Mouse (Mus musculus) right cerebral cortex, postnatal 10 days (tissue): ENCODE measurements at regions not wholly inside any gene's neighbourhood (a gene's known extent, or its start where the extent isn't known, plus 50 kb on each side); places are given as distances from the start of the nearest gene placed in this dataset.

Experiments
- DNase-seq, 2 experiments: peaks; one replicate each; pipeline ENCODE4 v3.0.0; 2021; ENCODE audit warnings: low spot score in 2 of 2

DNA sequence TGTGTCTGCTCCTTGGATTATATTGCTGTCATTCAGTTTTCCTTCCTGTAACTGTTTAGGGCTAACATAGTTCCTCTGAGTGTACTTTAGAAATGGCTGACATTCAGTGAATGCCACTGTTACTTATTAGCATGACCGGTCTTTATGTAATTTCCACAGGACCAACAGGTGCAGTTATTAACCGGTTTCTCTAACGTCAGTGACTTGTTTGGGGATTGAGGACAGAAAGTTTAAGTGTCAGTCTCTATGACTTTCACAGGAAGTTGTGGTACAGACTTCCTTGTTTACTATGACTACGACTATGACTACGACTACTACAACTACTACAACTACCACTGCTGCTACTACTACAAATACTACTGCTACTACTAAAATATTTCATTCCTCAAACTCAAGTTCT, 170.4 kb upstream of the Ptger4 start:
- DNase-seq, result no peak

DNA sequence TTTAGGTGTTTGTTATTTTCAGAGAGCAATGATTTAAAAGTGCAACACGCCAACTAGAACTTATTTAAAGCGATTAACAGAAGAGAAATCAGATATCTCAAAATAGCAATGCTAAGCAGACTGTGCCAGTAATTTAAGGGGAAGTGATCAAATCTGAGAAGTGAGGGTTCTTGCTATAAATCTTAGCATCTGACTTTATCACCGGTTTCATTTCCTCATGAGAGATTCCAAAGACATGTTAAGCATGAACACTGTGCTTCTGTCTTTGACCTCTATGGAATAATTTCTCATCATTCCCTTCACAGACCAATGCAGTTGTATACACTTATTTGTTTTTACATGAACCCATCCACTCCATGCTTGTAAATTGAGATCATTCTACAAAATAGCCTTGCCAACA, 172.0 kb upstream of the Ptger4 start:
- no peak for DNase-seq

DNA sequence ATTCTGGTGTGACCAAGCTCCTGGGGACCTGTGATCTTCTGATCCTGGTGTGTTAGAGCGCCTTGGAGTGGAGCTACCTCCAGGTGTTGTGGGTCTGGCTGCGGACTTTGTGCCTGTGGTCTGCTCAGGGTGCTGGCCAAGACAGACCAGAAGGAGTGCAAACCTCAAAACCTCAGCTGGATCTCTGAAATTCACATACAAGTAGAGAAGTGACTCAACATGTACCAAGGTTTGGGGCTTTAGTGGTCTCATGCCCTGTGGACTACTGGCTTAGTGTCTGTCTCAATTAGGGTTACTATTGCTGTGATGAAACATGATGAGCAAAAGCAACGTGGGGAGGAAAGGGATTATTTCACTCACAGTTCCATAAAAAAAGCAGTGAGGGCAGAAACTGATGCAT, 182.7 kb upstream of the Ptger4 start:
- DNase-seq, result no peak

DNA sequence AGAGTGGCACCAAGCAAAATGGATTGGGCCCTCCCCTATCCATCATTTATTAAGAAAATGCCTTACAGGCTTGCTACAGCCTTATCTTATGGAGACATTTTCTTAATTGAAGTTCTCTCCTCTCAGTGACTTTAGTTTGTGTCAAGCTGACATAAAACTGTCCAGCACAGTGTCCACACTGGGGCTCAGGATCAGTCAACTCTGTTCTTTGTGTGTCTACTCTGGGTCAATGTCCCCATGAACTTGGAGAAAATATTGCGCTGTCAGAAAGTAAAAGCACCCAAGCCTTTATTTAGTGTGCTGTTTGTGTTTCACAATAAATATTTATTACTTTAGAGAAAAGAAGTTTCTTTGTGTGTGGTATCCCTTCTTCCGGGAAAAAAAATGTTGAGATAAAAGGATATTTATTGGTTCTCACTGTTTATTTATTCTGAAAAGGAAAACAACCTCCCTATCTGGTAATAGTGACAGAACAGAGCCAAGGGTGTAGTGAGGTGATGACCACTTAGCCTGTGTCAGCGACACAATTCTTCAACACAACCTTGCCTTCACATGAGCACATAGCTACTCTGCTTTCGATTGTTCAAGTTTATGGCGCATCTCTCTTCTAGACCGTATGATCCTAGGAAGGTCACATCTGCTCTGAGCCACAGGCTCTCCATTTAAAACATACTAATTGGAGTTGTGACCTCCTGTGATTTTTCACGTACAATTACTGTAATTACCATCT, 183.5 kb upstream of the Ptger4 start:
- no peak for DNase-seq

DNA sequence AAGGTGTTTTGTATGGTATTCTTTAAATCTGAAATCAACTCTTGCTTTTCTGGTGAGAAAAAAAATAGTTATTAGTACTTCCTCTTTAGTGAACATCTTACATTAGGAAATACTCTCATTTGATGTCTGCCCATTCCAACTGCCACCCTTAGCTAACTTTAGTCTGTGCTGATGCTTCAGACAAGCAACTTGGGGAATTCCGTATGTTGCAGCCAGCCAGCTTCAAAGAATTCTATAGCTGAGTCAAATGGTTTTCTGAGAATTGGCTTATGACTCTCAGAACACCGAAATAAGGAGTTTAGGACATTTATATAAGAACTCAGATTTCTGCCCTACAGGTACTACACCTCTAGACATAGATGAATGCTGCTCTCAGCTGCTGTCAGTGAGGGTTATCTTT, 188.0 kb upstream of the Ptger4 start:
- DNase-seq, result no peak

DNA sequence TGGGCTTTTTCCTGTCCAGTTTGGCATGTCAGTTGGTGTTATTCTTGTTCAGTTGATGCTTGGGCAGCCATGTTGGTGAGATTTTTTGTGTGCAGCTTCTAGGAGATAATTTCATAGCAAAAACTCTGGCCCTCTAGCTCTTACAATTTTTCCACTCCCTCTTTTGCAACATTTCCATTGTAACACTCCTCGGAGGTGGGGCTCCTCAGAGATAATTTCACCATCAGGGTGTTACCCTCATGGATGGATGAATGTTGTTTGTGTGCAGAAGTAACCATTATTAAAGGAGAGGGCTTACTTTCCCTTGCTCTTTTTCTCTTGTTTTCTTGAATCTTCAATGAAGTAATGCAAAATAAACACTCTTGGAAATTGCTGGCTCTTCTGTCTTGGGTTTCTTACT, 193.0 kb upstream of the Ptger4 start:
- no peak for DNase-seq

DNA sequence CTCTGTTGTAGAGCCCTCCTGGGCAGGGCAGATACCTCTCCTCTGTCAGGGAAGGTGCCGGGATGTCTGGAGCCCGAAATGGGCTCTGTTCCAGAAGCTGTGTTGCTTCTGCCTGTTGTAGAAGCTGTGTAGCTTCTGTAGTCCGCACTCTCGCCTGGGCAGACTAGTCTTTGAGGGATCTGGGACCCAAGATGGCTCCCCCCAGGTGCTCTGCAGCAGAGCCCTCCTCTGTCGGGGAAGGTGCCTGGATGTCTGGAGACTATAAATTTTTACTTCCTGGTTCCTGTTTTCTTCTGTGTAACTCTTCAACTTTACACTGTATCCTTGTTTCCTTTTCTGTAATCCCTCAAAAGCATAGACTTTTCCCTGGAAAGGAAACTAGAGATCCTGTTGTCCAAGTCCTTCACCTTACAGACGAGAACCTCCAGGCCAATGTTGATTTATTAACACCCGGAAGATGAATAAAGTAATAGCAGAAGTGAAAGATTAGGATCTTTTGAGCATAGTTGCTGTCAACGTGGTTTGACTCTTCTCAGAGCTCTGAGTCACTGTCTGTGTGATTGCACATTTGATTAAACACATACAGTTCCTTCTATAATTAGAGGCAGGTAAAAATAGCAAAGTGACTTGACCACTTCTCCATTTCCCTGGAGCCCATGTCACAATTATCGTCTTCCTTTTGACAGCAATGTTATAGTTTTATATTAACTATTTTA, 202.2 kb upstream of the Ptger4 start:
- no peak for DNase-seq

DNA sequence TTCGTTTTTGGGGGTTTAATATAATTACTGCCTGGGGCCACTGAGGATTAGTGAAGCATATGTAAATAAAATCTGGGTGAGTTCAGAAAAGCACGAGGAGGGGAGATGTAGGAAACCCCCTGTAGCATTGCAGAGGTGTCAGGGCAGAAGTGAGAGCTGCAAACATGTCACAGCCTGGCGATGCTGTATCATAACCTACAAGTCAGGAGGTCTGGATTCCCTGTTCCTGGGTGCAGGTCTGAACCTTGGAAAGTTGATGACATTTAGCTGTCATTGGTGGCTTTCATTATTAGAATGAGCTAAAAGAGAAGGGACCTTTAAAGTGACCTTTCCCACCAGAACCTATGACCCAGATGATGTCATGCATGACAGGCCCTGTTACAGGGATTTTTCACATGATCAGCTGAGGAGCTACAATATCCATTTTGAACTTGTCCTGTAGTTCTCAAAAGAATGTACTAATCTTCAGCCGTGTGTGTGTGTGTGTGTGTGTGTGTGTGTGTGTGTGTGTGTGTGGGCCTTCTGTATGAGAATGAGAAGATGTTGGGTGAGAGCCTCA, 202.8 kb upstream of the Ptger4 start:
- no peak for DNase-seq

DNA sequence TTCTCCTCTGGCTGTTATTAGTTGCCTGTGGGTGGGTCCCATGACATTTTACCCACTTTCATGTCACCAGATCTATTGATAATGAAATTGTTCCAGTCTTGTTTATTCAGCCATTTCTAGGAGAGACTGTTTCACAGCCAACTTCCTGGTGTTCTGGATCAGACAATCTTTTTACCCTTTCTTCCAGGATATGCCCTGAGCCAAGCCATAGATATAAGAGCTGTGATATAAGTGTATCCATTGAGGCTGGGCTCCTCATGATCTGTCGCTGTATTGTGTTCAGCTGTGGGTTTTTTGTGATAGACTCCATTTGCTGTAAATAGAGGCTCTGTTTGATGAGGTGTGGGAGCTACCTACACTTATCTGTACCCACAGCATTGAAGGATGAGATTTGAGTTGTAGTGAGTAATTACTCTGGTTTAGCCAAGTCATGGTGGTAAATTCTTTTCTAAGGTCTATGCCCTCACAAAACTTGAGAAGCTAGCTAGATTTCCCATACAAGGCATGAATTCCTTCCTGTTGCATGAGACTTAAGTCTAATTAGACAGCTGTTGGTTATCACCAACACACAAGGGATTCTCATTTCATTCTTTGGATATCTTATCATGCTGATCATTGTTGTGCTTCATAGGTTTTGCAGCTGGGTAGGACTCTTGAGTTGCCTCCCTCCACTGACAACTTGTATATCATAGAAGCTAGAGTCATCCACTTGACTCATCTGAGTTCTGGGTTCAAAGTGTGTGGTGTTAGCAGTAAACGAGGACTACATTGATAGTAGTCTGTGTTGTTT, 203.9 kb upstream of the Ptger4 start:
- no peak for DNase-seq

DNA sequence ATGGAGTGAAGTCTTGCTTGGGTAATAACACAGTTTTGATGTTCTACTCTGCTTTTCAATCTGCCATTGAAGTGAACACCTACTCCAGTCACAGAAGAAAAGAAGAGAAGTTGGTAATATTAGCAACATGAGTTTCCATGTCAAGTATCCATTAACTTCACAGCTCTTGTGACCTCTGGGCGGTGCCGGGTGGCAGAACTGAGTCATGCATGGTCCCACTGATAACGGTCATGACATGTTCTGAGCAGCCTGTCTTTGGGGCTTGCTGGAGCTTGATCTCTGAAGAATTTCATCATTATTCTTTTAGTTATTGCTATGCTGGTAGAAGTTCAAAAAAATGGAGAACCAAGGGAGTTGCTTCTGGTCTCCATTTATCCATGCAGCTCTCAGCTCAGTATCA, 215.1 kb upstream of the Ptger4 start:
- DNase-seq, result no peak

DNA sequence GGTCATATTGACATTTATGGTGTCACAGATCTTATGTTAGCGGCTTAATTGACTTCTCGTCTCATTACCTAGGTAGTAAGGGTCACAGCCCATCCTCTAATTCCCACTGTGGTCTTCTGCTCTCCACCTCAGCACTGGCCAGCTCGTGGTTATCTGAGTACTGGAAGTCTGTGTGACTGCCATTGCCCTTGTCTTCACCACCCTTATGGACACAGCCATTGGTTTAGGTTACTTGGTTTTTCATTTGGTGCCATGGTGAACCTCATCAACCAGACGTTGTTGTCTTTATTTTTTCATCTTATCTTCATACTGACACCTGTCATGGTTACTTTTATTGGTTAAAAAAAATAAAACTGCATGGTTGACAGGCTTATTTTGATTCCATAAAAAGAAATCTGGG, 215.6 kb upstream of the Ptger4 start:
- DNase-seq, result no peak

DNA sequence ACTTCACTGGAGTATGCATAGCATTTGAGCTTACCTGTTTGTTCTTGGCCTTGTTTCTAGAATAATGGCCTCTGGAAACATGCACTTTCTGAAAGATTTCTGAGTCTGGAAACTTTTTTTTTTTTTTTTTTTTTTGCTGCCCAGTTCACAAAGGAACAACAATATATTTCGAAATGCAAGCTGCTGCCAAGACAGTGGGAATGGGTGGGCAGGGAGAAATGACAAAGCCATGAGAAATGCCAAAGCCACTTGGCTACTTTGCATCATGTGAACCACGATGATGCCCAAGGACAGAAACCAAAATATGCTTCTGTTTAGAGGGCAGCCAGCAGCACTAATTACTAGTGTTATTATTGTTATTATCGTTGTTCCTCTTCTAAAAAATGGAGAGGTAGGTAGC, 218.7 kb upstream of the Ptger4 start:
- no peak for DNase-seq

DNA sequence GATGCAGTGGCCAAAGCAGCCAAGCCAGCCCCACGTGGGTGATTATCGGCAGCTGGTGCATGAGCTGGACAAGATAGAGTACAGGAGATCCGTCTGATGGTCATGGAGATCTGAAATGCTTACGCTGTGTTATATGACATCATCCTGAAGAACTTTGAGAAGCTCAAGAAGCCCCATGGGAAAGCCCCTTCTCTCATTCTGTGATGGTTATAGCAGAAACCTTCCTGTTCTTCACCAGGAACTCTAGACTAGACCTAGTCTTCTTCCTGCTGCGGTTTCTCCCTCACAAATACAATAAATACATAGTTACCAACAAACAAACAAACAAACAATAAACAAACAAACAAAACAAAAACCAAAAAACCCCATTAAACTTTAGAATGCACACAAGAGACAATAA, 220.7 kb upstream of the Ptger4 start:
- no peak for DNase-seq

DNA sequence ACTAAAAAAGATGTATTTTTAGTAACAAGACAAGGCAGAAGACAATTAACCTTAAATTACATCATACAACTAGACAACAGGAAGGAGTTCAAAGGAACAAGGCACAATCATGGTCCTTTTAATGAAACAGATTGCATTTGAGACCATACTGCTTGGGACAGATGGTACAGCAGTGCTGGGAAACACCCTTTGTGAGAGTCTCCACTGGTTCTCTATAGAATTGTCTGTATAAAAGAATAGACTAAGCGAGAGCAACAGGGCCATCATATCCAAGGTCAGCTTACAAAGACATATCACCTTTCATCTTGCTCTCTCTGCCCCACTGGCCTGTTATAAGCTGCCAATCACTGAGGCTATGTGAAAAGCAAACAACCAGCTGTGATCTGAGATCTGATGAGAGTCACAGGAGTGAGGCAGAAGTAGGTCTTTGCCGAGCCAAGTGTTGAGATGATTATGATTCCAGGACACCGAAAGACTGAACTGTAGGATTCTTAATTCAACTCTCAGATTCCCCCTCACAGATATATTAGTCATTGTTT, 224.6 kb upstream of the Ptger4 start:
- no peak for DNase-seq

DNA sequence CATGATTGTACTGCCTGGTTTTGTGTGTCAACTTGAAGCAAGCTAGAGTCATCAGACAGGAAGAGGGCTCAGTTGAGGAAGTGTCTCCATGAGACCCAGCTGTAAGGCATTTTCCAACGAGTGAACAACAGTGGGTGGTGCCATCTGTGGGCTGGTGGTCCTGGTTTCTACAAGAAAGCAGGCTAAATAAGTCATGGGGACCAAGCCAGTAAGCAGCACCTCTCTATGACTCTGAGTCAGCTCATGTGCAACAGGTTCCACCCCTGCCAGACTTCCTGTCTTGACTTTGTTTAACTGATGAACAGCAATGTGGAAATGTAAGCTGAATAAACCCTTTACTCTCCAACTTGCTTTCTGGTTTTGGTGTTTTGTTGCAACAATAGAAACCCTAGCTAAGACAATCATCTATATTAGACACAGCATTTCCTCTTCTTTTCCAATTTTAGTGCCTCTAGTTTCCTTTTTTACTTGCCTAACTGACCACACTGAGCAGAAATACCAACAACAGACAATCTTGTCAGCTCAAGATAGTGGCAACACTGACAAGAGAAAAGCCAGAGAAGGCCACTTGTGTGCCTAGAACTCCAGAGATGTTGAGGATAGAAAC, 231.5 kb upstream of the Ptger4 start:
- no peak for DNase-seq

DNA sequence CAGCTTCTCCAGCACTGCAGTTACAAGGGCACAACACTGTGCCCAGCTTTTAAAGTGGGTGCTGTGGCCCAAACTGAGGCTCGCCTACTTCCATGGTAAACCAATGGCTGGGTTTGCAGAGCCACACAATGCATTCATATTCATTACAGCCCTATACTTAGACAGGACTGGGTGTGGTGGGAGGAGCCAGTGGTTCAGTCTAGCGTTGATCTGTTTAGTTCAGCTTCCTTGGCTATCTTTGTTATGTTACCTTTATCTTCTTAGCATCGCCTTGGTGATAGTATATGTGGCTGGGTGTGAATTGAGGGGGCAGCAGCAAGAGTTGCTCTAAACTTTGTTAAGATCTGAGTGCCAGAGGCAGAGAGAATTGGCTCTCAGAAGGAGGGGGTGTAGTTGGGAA, 249.3 kb upstream of the Ptger4 start:
- no peak for DNase-seq

DNA sequence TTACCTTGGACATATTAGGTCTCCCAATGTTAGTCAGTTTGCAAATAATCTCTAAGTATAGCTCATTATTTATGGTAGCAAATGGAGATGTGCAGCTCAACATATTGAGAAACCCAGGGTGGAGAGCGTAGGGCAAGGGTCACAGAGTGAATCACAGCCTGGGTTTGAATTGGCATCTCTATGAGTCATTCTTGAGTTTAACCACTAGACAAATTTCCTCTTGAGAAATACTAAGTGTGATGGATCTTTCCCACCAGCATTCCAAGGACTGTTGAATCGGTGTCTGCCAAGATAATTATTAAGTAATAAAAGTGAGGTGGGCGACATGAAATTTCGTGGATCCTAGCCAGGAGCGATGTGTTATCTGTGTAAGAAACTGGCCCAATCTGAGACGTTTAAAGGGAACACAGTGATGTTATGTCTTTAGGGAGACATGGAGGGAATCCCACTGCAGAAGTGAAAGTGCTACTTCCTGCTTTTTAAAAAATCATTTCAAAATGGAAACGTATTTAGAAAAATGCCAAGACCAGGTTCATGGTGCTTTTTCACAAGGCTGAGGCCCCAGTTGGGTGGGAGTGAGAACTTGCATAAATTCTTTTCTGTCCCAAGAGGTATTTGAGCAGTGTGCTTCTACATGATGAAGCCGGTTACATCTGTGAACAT, 251.3 kb upstream of the Ptger4 start:
- DNase-seq, result no peak

DNA sequence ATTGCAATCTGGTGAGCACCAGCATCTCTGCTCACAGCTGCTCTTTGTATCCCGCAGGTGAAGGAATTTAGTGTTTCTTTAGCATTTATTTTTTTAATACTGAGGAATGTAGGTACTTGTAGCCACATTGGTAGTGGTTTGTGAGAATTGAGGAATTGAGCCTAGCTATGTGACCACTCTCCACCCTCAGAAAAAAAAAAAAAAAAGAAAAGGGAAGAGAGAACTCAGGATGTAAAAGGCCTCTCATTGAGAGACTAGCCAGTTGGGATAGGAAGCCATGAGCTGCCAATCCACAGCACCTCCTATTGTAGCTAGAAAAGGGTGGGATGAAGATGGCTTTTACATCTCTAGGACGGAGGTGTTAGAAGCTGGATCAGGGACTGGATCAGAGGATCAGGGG, 252.0 kb upstream of the Ptger4 start:
- no peak for DNase-seq

DNA sequence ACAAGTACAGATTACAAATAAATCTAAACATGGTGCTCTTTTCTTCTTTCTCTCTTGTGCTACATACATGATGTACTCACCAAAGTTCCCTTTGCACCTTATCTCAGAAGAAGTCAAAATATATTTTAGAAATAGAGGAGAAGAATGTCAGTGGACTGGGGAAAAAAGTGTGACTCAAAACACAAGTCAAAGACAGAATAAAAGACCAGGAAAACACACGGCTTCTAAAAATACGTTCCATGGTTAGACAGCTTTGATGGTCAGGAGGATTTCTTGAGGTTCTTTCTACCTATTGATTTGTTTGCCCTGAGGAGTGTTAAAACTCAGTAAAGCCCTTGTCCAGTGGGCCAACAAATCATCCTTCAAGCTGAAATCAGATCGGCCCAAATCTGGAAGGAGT, 260.5 kb upstream of the Ptger4 start:
- no peak for DNase-seq

DNA sequence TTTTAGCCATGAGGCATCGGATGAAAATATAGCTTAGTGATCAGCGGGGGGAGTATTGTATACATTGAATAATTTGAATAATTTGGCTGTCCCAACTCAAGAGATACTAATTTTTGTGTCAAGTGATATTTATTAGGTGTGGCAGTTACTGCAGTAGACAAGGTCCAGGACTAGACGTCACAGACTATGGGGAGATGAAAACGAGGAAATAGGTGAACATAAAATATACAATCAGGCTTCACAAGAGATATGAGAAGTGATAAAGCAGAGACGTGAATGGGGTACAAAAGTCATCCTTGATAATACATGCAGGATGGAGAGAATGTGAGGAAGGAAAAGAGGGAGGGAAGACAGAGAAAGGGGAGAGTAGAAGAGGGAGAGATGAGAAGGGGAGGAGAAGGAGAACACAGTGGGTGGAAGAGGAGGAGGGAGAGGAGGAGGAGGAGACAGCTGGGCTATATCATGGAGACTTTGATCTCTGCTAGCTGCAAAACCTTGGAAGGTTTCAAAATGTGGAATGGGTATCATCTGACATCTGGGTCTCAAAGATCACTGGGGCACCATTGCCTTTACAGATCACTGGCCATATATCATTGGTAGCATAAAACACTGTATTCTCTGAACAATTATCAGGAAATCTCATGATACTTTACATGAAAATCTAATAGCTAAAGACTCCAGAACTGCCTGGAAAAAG, 263.0 kb upstream of the Ptger4 start:
- no peak for DNase-seq

DNA sequence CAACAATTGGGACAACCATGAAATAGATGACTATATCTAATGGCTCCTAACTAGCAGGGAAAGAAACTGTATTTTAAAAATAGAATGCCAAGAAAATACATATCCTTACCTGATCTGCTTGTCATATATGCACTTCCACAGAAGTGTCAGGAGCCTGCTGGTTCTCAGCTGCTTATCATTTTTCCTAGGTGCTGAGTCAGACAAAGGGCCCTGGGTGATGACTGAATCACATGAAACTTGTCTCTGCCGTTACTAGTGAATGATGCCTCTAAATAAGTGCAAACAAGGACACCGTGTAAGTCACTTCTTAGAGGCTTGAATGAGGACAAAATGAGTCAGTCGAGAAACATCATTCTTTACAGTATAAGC, 263.5 kb upstream of the Ptger4 start:
- no peak for DNase-seq
